Mouse (Mus musculus): ENCODE results near the gene Slc12a5.

DNA sequence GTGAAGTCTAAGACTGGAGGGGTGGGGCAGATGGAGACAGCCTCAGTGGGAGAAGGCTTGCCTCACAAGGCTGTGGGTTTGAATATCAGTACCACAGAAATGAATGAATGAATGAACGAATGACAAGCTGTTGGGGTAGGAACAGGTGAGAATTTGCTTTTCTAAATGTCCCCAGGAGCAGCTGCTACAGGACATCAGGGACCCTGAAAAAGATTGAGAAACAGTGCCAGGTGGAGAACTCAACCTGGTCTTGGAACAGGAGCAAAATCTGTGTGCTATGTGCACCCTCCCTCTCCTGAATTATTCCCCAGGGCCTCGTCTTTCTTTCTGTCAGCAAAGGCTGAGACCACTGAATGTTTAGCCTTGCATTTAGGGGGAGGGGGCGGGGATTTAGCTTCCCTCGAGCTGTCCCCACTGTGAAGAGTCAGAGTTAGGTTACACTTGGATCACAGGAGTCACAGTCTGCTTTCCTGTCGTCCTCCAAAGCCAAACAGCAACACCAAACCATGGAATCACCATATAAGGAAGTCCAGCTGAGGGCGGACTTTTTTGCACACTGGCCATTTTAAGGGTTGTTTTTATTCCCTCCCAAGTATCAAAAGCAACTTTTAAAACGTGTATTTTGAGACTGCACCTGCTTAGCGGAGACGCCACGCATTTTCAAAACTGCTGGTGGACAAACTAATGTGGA lies 20.3 kb upstream of the Slc12a5 start, which contains the start of gene Mmp9:
- TF ChIP-seq CTCF (IDR thresholded peaks at IDR 0.05; ENCODE audit: borderline replicate concordance, extremely low read depth, insufficient read depth, insufficient read length): no peak
- TF ChIP-seq POLR2A (IDR thresholded peaks at IDR 0.05; ENCODE audit: borderline replicate concordance, extremely low read depth, insufficient read depth, insufficient read length, poor library complexity, severe bottlenecking): no peak

All from brain, embryonic 14.5 days (tissue).